Mouse (Mus musculus): ENCODE measurements around the gene Rnft1.

DNA sequence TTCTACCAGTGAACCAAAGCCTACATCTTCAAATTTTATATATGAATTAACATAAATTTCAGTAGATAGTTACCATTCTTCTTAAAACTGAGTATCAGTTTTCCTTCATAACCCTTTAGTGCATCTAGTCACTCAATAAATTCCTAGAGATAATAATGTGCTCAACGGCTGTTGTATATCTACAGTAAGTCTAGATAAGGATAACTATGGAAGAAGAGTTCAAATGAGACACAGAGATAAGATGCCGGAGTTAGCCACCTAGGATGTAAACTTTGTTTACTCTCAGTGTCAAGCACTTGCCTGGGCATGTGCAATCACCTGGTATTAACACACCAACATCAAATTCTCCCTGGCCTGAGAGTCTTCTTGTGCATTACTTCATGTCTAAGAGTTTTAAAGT lies 22.9 kb downstream of the Rnft1 start:
- no peak for TF ChIP-seq CTCF (IDR thresholded peaks at IDR 0.05; ENCODE audit: low read depth)
- no peak for TF ChIP-seq EP300 (optimal IDR thresholded peaks at IDR 0.05)

Data from stomach, postnatal 0 days (tissue).